Mouse (Mus musculus) ES-E14 (cell line): ENCODE results near the gene Nuak1. TPM values are rescaled to one million over a fixed set of nuclear protein-coding genes. Genes with fewer than 3 reads are reported as not detected.
A peak's percentile ranks its signal among the peaks of the same experiment; 100 is the strongest.

Experiments
- DNase-seq: peaks from one replicate; pipeline ENCODE4 v3.0.0-alpha.2; 2013; ENCODE audit warnings: low read depth, low spot score
- H3K27ac ChIP-seq: 2 replicates; pipeline ENCODE4 v1.5.1; 2012; ENCODE audit warnings: low read depth, mild to moderate bottlenecking, low read length, moderate library complexity, mixed read lengths; ENCODE audit not compliant: poor library complexity, insufficient read depth, severe bottlenecking
- H3K36me3 ChIP-seq: 2 replicates; pipeline ENCODE4 v1.6.1; 2012; ENCODE audit warnings: mild to moderate bottlenecking, low read length, moderate library complexity, mixed read lengths; ENCODE audit not compliant: control insufficient read depth, poor library complexity, insufficient read depth, severe bottlenecking
- H3K4me1 ChIP-seq, 2 experiments: fragments of 150-350 bp in 1 of 2; sonication (generic) in 1 of 2; 2 replicates each; pipeline ENCODE4 v1.6.1; 2012; ENCODE audit warnings: low read length in 2 of 2, mild to moderate bottlenecking in 1 of 2, mixed read lengths in 1 of 2; ENCODE audit not compliant: control insufficient read depth in 2 of 2, insufficient read depth in 2 of 2, poor library complexity in 1 of 2
- H3K4me3 ChIP-seq, 2 experiments: fragments of 150-350 bp in 1 of 2; sonication (generic) in 1 of 2; 2 replicates each; pipeline ENCODE4 v1.5.1; 2012; ENCODE audit warnings: low read length in 2 of 2, low read depth in 1 of 2, mild to moderate bottlenecking in 1 of 2, mixed read lengths in 1 of 2; ENCODE audit not compliant: insufficient read depth in 1 of 2, poor library complexity in 1 of 2, severe bottlenecking in 1 of 2
- H3K9ac ChIP-seq: 2 replicates; pipeline ENCODE4 v1.6.1; 2012; ENCODE audit warnings: low read depth, mild to moderate bottlenecking, low read length, mixed read lengths; ENCODE audit not compliant: poor library complexity, insufficient read depth, severe bottlenecking
- H3K9me3 ChIP-seq: fragments of 150-350 bp; sonication (generic); 2 replicates; pipeline ENCODE4 v1.6.1; 2012; ENCODE audit warnings: low read depth, mild to moderate bottlenecking, low read length; ENCODE audit not compliant: control insufficient read depth, insufficient read depth
- CHD2 ChIP-seq: IDR thresholded peaks from 2 replicates; pipeline ENCODE4 v1.6.1; 2014; ENCODE audit warnings: mild to moderate bottlenecking, low read depth, low read length, inconsistent platforms
- HCFC1 ChIP-seq: IDR thresholded peaks from 2 replicates; pipeline ENCODE4 v1.6.1; 2012; ENCODE audit warnings: low read length, inconsistent platforms, borderline replicate concordance; ENCODE audit not compliant: insufficient read depth
- MAFK ChIP-seq: IDR thresholded peaks from 2 replicates; pipeline ENCODE4 v1.6.1; 2014; ENCODE audit warnings: mild to moderate bottlenecking, low read depth, low read length, inconsistent platforms; ENCODE audit not compliant: insufficient read depth
- ZC3H11A ChIP-seq: IDR thresholded peaks from 2 replicates; pipeline ENCODE4 v1.6.1; 2012; ENCODE audit warnings: low read depth, mild to moderate bottlenecking, inconsistent platforms, low read length, borderline replicate concordance
- ZNF384 ChIP-seq: IDR thresholded peaks from 2 replicates; pipeline ENCODE4 v1.6.1; 2012; ENCODE audit warnings: low read depth, low read length, inconsistent platforms
- in situ Hi-C, 2 experiments: fragments of 600-800 bp; cut with MboI; formaldehyde crosslinking; loops; one replicate each; pipeline ENCODE4 v1.15.1; 2025; ENCODE audit warnings: low sequenced_read_pairs in 2 of 2, inconsistent platforms in 1 of 2; ENCODE audit not compliant: unreplicated experiment in 2 of 2
- total RNA-seq: library from RNA; depleted of rRNA; stranded (reverse); fragments of 300-350 nt; gene quantifications from 2 replicates; pipeline ENCODE4 v1.2.3, GENCODE M21; 2012

Nuak1 gene
- total RNA-seq, 1 experiment: 15.1 TPM

GRCm38 (mm10) chr10:84438466-84439227, 1.8 kb downstream of the Nuak1 start:
- Histone ChIP-seq H3K4me3 (no peak overlapping the region), H3K27ac (no peak overlapping the region), H3K9me3 (no peaks in the 10 kb centered on the region), H3K4me1 (peaks cover 4 to 7% of the 10 kb centered on the region in 2 experiments; a peak in 3 of 4 replicates), H3K36me3 (no peaks in the 10 kb centered on the region), H3K9ac (no peak overlapping the region)
- in situ Hi-C loops: no loop called here
- DNase-seq: no peak
- TF ChIP-seq ZNF384: no peak
- TF ChIP-seq MAFK: no peak
- no peak for TF ChIP-seq ZC3H11A
- TF ChIP-seq CHD2: no peak
- TF ChIP-seq HCFC1: no peak

DNA sequence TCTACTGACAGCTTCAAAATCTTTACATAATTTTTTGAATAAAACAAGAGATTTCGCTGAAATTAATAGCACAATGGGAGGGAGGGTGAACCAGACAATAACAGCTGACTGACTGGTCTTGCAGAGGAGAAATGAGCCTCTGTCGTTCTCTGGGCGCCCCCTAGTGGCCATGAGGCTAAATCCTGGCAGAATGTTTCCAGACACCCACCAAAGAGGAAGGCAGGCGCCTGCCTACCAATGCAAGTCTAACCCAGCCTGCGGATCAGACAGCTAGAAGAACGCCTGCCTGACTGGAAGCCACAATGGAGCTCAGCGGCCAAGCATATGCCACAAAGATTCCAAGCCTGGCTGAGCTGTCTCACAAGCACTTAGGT, 2.4 kb downstream of the Nuak1 start:
- TF ChIP-seq HCFC1 (no peak), ZC3H11A (peak; percentile 96)
- no peak overlapping the region; a peak in 1 of 4 replicates for H3K4me3 ChIP-seq
- H3K36me3 ChIP-seq: no peaks in the 10 kb centered on the region
- H3K4me1 ChIP-seq: peaks cover 4 to 7% of the 10 kb centered on the region in 2 experiments; a peak in 3 of 4 replicates
- peak; percentile 95 for DNase-seq
- H3K9me3 ChIP-seq: no peaks in the 10 kb centered on the region
- in situ Hi-C loops: no loop called here
- H3K9ac ChIP-seq: no peak overlapping the region
- no peak overlapping the region for H3K27ac ChIP-seq

- Histone ChIP-seq H3K27ac (no peak overlapping the region), H3K9ac (no peak overlapping the region), H3K4me1 (peaks cover 4 to 7% of the 10 kb centered on the region in 2 experiments; a peak in 3 of 4 replicates), H3K4me3 (no peak overlapping the region; a peak in 1 of 4 replicates), H3K9me3 (no peaks in the 10 kb centered on the region), H3K36me3 (no peaks in the 10 kb centered on the region)
- no peak for DNase-seq
- in situ Hi-C loops: no loop called here
- TF ChIP-seq HCFC1 (no peak), ZNF384 (no peak)
These were observed 3.0 kb downstream of the Nuak1 start for GRCm38 (mm10) chr10:84437166-84438048.

DNA sequence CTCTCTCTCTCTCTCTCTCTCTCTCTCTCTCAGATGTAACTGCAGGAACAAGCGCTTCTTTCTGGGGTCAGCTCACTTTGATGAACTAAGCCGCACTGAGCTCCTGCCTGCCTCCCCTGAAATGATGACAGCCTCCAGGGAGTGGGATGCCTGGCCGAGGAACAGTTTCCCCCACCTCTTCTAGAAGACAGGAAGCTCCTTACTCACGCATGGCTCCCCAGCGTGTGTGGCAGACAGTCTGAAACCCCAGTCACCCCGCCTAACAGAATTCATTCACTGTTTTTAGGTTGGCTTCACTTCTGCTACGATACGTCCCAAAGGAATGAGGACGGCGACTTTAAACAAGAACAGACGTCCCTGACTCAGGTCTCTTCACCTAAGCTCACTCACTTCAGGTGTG, 4.5 kb downstream of the Nuak1 start:
- no peak for DNase-seq
- Histone ChIP-seq H3K27ac (no peak overlapping the region), H3K4me1 (peaks cover 2% of the 10 kb centered on the region in 2 experiments; a peak in 1 of 4 replicates), H3K4me3 (no peak overlapping the region), H3K36me3 (no peaks in the 10 kb centered on the region), H3K9ac (no peak overlapping the region), H3K9me3 (no peaks in the 10 kb centered on the region)
- TF ChIP-seq ZC3H11A: no peak
- TF ChIP-seq CHD2: no peak
- TF ChIP-seq ZNF384: no peak
- no peak for TF ChIP-seq HCFC1
- TF ChIP-seq MAFK: no peak
- in situ Hi-C loops: no loop called here
